Mouse (Mus musculus): ENCODE results near the gene Defb26.

- TF ChIP-seq POLR2A (IDR thresholded peaks at IDR 0.05; ENCODE audit: borderline replicate concordance, extremely low read depth, low read depth, low read length): no peak
- TF ChIP-seq CTCF (IDR thresholded peaks at IDR 0.05; ENCODE audit: insufficient read depth, low read length): no peak
Observed at GRCm38 (mm10) chr2:152464570-152465150, 46.8 kb downstream of the Defb26 start, which contains the start of gene Defb23.

All from lung, adult 2 months (tissue).